Mouse (Mus musculus) hindbrain, embryonic 10.5 days (tissue): ENCODE data around the gene Rrp7a. TPM values are rescaled to one million over a fixed set of nuclear protein-coding genes. Genes with fewer than 3 reads are reported as not detected.

Experiments used
- DNase-seq: peaks from one replicate; pipeline ENCODE4 v3.0.0-alpha.2; 2017; ENCODE audit warnings: low spot score
- H3K27ac ChIP-seq: fragments of 300-500 bp; sonication (generic); 2 replicates; pipeline ENCODE4 v1.5.1; 2016; ENCODE audit warnings: mild to moderate bottlenecking, moderate library complexity
- H3K27me3 ChIP-seq: fragments of 300-500 bp; sonication (generic); 2 replicates; pipeline ENCODE4 v1.6.1; 2016; ENCODE audit warnings: mild to moderate bottlenecking; ENCODE audit not compliant: poor library complexity, insufficient read depth, severe bottlenecking
- H3K36me3 ChIP-seq: fragments of 300-500 bp; sonication (generic); 2 replicates; pipeline ENCODE4 v1.6.1; 2016; ENCODE audit warnings: mild to moderate bottlenecking, moderate library complexity
- H3K4me1 ChIP-seq: fragments of 300-500 bp; sonication (generic); replicated peaks from 2 replicates; pipeline ENCODE4 v1.6.1; 2016; ENCODE audit warnings: mild to moderate bottlenecking
- H3K4me3 ChIP-seq: fragments of 300-500 bp; sonication (generic); 2 replicates; pipeline ENCODE4 v1.5.1; 2016; ENCODE audit warnings: mild to moderate bottlenecking, moderate library complexity
- H3K9me3 ChIP-seq: fragments of 300-500 bp; sonication (generic); 2 replicates; pipeline ENCODE4 v1.6.1; 2016; ENCODE audit warnings: mild to moderate bottlenecking, moderate library complexity
- WGBS: fragments of 180-500 bp; shearing (Covaris S2); methylation state at CpG from one replicate; pipeline ENCODE4 v1.1.7; 2016; 5-methylcytosine and 5-hydroxymethylcytosine counted together
- polyA plus RNA-seq: library from polyadenylated mRNA; unstranded; fragments of >200 nt; fragmentation: Nextera tagmentation; extraction: Ambion mirVana; gene quantifications from 2 replicates; pipeline ENCODE4 v1.2.1, GENCODE M21; 2016

Gene Rrp7a
- polyA plus RNA-seq, 1 experiment from 2014 or later: 85.4 TPM

DNA sequence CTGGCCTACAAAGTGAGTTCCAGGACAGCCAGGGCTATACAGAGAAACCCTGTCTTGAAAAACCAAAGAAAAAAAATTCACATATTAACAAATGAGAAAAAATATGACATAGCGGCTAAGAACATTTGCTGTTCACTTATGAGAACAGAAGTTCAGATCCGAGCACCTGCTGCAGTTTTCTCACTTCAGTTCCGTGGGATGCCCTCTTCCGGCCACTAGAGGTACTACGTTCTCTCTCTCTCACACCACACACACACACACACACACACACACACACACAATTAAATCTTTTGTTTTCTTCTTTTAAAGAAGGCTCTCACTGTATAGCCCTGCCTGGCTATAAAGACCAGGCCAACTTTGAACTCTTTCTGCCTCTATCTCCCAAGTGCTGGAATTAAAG lies 54.3 kb downstream of the Rrp7a start:
- H3K4me3 ChIP-seq: no peak overlapping the region
- no peak for DNase-seq
- WGBS: 93% methylated on average over 5 of the region's 5 CpGs

DNA sequence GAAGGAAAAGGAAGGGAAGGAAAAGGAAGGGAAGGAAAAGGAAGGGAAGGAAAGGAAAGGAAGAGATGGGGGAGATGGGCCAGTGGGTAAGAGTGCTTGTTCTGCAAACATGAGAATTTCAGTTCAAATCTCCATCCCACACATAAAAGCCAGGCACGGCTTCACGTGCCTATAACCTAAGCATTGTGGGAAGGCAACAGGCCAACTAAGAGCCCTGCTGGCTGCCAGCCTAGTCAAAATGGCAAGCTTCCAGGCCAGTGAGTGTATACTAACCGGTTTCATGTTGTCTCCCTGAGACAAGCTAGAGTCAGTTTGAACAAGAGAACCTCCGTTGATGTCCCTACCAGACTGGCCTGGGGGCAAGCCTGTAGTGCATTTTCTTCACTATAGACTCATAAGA lies 57.1 kb downstream of the Rrp7a start:
- Histone ChIP-seq H3K36me3 (no peaks in the 10 kb centered on the region), H3K9me3 (no peaks in the 10 kb centered on the region), H3K4me1 (peaks cover 12% of the 10 kb centered on the region), H3K27me3 (no peaks in the 10 kb centered on the region), H3K4me3 (no peak overlapping the region), H3K27ac (no peak overlapping the region)
- 88% methylated on average over 4 of the region's 4 CpGs for WGBS
- no peak for DNase-seq

More for the DNA sequence above, 54.3 kb downstream of the Rrp7a start:
- no peaks in the 10 kb centered on the region for H3K27me3 ChIP-seq
- H3K9me3 ChIP-seq: no peaks in the 10 kb centered on the region
- H3K36me3 ChIP-seq: no peaks in the 10 kb centered on the region
- no peaks in the 10 kb centered on the region for H3K4me1 ChIP-seq
- no peak overlapping the region for H3K27ac ChIP-seq

Other genes starting within 250 kb of the Rrp7a start
- 6.7 and 6.9 TPM in 2 replicates for gene Tcf20, start 134.9 kb downstream of the Rrp7a start, polyA plus RNA-seq
- 2.8 and 3.6 TPM in 2 replicates for gene Nfam1, start 89.5 kb downstream of the Rrp7a start, polyA plus RNA-seq
- gene Serhl, start 33.3 kb downstream of the Rrp7a start, polyA plus RNA-seq: 57.1 and 58.9 TPM in 2 replicates
- 180 and 190 TPM in 2 replicates for gene Poldip3, start 26.6 kb upstream of the Rrp7a start, polyA plus RNA-seq
- gene Cyb5r3, start 49.8 kb upstream of the Rrp7a start, polyA plus RNA-seq: 240 and 270 TPM in 2 replicates
- 1.2 and 1.5 TPM in 2 replicates for gene A4galt, start 129.0 kb upstream of the Rrp7a start, polyA plus RNA-seq
- gene Arfgap3, start 227.4 kb upstream of the Rrp7a start, polyA plus RNA-seq: 33.1 and 36.9 TPM in 2 replicates